Mouse (Mus musculus): ENCODE data around the gene Wfs1. TPM values are rescaled to one million over a fixed set of nuclear protein-coding genes. Genes with fewer than 3 reads are reported as not detected.

Gene Wfs1
- polyA plus RNA-seq (2012; rRNA removed), result 16.7 and 23.5 TPM in 2 replicates

DNA sequence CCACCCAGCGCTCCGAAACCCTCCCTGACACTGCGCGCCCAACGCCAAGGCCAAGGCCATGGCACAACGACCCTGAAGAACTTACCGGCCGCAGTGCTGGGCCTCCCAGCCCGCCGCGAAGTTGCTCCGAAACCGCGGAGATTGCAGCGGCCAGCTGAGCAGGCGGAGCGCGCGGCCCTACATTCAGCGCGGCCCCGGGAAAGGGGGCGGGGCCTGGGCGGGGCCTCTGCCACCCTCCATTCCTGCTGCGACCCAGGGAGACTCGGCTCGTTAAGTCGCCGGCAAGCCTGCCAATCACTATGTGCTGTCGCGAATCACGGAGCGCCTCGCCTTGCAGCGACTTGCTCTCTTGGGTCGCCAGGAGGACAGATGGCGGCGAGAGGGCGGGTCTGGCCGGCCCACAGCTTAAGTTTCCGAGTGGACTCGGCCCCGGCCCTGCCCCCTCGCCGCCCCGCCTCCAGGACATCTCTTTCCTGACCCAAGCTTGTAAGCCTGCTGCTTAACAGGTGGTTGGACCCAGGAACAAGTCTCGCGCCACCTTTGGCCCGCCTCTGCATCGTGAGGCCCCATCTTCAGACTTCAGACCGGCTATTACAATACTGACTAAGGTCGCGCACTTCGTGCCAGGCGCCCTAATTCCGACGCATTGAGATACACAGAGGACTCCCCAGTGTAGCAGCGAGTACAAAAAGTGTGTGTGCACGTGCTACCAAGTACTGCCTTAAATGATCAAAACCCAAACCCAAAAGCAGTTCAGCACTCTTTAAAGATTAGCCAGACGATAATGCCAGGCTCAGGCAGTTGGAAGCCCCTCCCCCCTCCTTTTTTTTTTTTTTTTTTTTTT, at the start of gene Wfs1:
TSS of gene Wfs1 (minus strand) at position 425 of the 844 bp plus-strand sequence.
- no peaks in the 10 kb centered on the region for H3K27me3 ChIP-seq (ENCODE audit: control insufficient read depth, insufficient read depth, low read length)
- H3K36me3 ChIP-seq (ENCODE audit: control insufficient read depth, insufficient read depth, low read length), result no peaks in the 10 kb centered on the region
- TF ChIP-seq POLR2A (IDR thresholded peaks at IDR 0.05; ENCODE audit: low read depth, low read length), result peak; percentile 86
- no peak; the same call in 1 of the 2 replicates for TF ChIP-seq CTCF (IDR thresholded peaks at IDR 0.05; ENCODE audit: extremely low read depth, insufficient read length, insufficient replicate concordance, low read depth, low read length)
- peak within 1 kb of the TSS; percentile 81 for H3K27ac ChIP-seq (ENCODE audit: insufficient read depth, low read depth, low read length)
- peak within 1 kb of the TSS; percentile 90 for H3K4me3 ChIP-seq (ENCODE audit: low read depth, low read length)
- WGBS, result under 1% methylated on average over 59 of the region's 60 CpGs
- peaks cover 4% of the 10 kb centered on the region for H3K4me1 ChIP-seq (ENCODE audit: control insufficient read depth, insufficient read depth, insufficient read length, low read length)

DNA sequence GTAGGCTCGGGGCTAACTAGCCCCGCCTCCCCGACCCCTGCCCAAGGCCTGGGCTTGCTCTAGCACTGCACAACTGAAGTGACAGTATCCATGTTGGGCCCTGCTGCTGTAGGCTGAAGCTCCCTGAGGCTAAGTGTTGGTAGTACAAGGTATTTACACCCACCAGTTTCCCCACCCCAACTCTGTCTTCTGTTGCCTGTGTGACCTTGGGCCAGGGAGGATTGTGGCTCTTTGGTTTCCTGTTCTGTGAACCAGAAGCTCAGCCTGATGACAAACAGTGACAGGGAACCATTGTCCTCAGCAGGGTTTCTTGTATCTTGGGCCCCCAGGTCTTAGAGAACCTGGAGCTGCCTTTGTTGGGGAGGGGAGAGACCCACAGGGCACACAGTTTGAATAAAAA, 47.9 kb upstream of the Wfs1 start:
- 60% methylated on average over 3 of the region's 3 CpGs for WGBS
- H3K27ac ChIP-seq (ENCODE audit: insufficient read depth, low read depth, low read length), result no peak overlapping the region
- TF ChIP-seq POLR2A (IDR thresholded peaks at IDR 0.05; ENCODE audit: low read depth, low read length), result no peak
- TF ChIP-seq CTCF (IDR thresholded peaks at IDR 0.05; ENCODE audit: extremely low read depth, insufficient read length, insufficient replicate concordance, low read depth, low read length), result no peak
- H3K4me3 ChIP-seq (ENCODE audit: low read depth, low read length), result no peak overlapping the region
- peaks cover 5% of the 10 kb centered on the region for H3K4me1 ChIP-seq (ENCODE audit: control insufficient read depth, insufficient read depth, insufficient read length, low read length)
- H3K36me3 ChIP-seq (ENCODE audit: control insufficient read depth, insufficient read depth, low read length), result no peaks in the 10 kb centered on the region
- H3K27me3 ChIP-seq (ENCODE audit: control insufficient read depth, insufficient read depth, low read length), result no peaks in the 10 kb centered on the region

- no peaks in the 10 kb centered on the region for H3K27me3 ChIP-seq (ENCODE audit: control insufficient read depth, insufficient read depth, low read length)
- no peaks in the 10 kb centered on the region; the same call in 1 of the 2 replicates for H3K4me1 ChIP-seq (ENCODE audit: control insufficient read depth, insufficient read depth, insufficient read length, low read length)
- 61% methylated on average over 6 of the region's 6 CpGs for WGBS
- no peak overlapping the region for H3K27ac ChIP-seq (ENCODE audit: insufficient read depth, low read depth, low read length)
- TF ChIP-seq POLR2A (IDR thresholded peaks at IDR 0.05; ENCODE audit: low read depth, low read length) (no peak), CTCF (IDR thresholded peaks at IDR 0.05; ENCODE audit: extremely low read depth, insufficient read length, insufficient replicate concordance, low read depth, low read length) (no peak)
- H3K36me3 ChIP-seq (ENCODE audit: control insufficient read depth, insufficient read depth, low read length), result no peaks in the 10 kb centered on the region
- no peak overlapping the region for H3K4me3 ChIP-seq (ENCODE audit: low read depth, low read length)
These were observed 46.9 kb upstream of the Wfs1 start for GRCm38 (mm10) chr5:37035896-37036295.

DNA sequence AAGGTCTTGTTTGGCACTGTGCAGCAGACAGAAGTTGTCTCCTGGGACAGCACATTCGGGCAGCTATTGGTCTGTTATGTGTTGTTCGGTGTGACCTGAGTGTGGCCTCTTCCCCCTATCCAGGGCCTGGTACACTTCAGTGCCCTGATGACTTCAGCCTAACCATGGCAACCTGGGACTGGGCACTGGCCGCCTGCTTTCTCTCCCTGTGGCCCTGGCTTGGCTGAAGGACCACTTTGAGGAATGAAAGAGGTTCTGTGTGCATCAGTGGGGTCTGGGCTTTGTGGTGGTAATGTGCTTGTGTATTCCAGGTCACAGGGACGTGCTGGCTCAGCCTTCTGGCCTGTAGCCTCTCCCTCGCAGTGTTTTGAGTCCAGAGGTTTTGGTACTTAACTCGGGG, 46.2 kb upstream of the Wfs1 start:
- no peaks in the 10 kb centered on the region for H3K27me3 ChIP-seq (ENCODE audit: control insufficient read depth, insufficient read depth, low read length)
- no peak overlapping the region for H3K4me3 ChIP-seq (ENCODE audit: low read depth, low read length)
- H3K4me1 ChIP-seq (ENCODE audit: control insufficient read depth, insufficient read depth, insufficient read length, low read length), result no peaks in the 10 kb centered on the region; the same call in 1 of the 2 replicates
- no peaks in the 10 kb centered on the region for H3K36me3 ChIP-seq (ENCODE audit: control insufficient read depth, insufficient read depth, low read length)
- 75% methylated on average over 6 of the region's 6 CpGs for WGBS
- no peak overlapping the region for H3K27ac ChIP-seq (ENCODE audit: insufficient read depth, low read depth, low read length)
- no peak for TF ChIP-seq POLR2A (IDR thresholded peaks at IDR 0.05; ENCODE audit: low read depth, low read length)
- no peak for TF ChIP-seq CTCF (IDR thresholded peaks at IDR 0.05; ENCODE audit: extremely low read depth, insufficient read length, insufficient replicate concordance, low read depth, low read length)

- Histone ChIP-seq H3K4me1 (ENCODE audit: control insufficient read depth, insufficient read depth, insufficient read length, low read length) (peaks cover 8% of the 10 kb centered on the region), H3K27ac (ENCODE audit: insufficient read depth, low read depth, low read length) (no peak overlapping the region), H3K4me3 (ENCODE audit: low read depth, low read length) (no peak overlapping the region), H3K36me3 (ENCODE audit: control insufficient read depth, insufficient read depth, low read length) (no peaks in the 10 kb centered on the region), H3K27me3 (ENCODE audit: control insufficient read depth, insufficient read depth, low read length) (peaks cover 23% of the 10 kb centered on the region)
- TF ChIP-seq POLR2A (IDR thresholded peaks at IDR 0.05; ENCODE audit: low read depth, low read length), result no peak
- TF ChIP-seq CTCF (IDR thresholded peaks at IDR 0.05; ENCODE audit: extremely low read depth, insufficient read length, insufficient replicate concordance, low read depth, low read length), result no peak
- 50% methylated on average over 9 of the region's 9 CpGs for WGBS
These were observed 41.7 kb upstream of the Wfs1 start for GRCm38 (mm10) chr5:37030753-37031152.

DNA sequence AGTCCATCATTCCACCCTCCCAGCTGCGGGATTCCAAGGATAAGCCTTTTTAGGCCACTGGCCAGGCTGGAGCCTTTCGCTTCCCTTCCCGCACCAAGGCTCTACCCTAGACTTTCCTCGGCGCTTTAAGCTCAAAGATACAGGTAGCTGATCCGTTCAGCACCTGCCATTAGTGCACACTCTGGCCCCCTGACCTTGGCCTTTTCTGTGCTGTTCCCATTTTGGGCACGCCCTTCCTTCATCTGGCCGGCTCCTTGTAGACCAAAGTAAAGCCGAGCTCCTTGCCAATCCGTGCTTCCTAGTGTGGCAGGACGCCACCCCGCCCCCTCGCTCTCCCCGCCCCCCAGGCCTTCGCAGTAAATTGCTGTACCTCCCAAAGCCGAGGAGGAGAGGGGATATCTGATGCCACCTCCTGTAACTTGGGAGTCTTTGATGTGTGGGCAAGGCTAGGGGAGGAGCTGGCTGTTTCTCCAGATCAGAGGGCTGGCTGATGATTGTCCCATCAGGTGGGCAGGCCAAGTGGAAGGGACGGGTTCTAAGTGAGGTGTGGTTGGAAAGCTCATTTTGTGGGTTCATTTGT, 40.4 kb upstream of the Wfs1 start:
- 2% methylated on average over 17 of the region's 17 CpGs for WGBS
- Histone ChIP-seq H3K36me3 (ENCODE audit: control insufficient read depth, insufficient read depth, low read length) (no peaks in the 10 kb centered on the region), H3K4me1 (ENCODE audit: control insufficient read depth, insufficient read depth, insufficient read length, low read length) (peaks cover 8% of the 10 kb centered on the region), H3K27ac (ENCODE audit: insufficient read depth, low read depth, low read length) (no peak overlapping the region), H3K27me3 (ENCODE audit: control insufficient read depth, insufficient read depth, low read length) (peaks cover 23% of the 10 kb centered on the region), H3K4me3 (ENCODE audit: low read depth, low read length) (peak overlapping the region; percentile 87)
- TF ChIP-seq POLR2A (IDR thresholded peaks at IDR 0.05; ENCODE audit: low read depth, low read length) (no peak), CTCF (IDR thresholded peaks at IDR 0.05; ENCODE audit: extremely low read depth, insufficient read length, insufficient replicate concordance, low read depth, low read length) (no peak)

Measured in small intestine, adult 2 months (tissue).